Mouse (Mus musculus): ENCODE results near the gene Gm21083.
"Not testable (repeated sequence)": the region's sequence is repeated elsewhere in the genome, so short reads cannot be mapped to it uniquely, and the experiment has no call there.

The Gm21083 gene

DNA sequence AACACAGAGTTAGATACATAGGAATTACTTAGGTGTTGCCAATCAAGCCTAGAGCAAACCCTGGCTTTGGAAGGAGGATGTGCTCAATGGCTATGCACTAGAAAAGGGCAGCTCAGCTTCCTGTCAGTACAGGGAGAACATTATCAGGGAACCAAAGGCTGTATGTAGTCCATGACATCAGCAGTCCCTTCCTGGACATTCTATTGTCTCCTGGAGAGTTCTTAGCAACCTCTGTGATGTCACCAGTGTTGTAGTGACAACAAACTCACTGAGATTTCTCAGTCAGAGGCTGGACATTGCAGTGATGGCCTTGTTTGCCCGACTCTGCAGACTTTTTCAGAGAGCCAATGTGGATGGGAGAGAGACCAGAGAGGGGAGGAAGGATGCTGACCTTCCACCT lies at the start of gene Gm21083:
Gene Gm21083, plus strand, starts transcription at position 301 of the 400 bp plus-strand sequence.
- not testable (repeated sequence) for DNase-seq (ENCODE audit: low spot score in 2 of 2)

DNA sequence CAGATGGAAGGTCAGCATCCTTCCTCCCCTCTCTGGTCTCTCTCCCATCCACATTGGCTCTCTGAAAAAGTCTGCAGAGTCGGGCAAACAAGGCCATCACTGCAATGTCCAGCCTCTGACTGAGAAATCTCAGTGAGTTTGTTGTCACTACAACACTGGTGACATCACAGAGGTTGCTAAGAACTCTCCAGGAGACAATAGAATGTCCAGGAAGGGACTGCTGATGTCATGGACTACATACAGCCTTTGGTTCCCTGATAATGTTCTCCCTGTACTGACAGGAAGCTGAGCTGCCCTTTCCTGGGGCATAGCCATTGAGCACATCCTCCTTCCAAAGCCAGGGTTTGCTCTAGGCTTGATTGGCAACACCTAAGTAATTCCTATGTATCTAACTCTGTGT lies 48.0 kb upstream of the Gm21083 start, which contains the start of gene Gm21190:
Gene Gm21190, minus strand, starts transcription at position 101 of the 400 bp plus-strand sequence.
- DNase-seq (ENCODE audit: low spot score in 2 of 2): not testable (repeated sequence)

DNA sequence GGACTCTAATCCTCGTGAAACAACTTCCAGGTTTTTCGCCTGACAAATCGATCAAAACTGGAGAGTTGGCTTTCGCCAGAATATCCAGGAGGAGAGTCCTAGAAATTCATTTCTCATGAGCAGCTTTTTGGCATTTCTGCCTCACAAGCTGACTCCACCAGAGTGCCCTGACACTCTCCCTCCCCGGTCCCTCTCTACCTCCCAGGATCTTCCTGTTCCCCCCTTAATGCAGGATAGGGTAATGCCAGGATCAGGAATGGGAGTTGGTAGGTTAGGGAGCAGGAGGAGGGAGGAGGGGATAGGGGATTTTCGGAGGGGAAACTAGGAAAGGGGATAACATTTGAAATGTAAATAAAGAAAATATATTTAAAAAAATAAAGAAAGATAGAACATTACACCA lies 28.5 kb upstream of the Gm21083 start:
- DNase-seq (ENCODE audit: low spot score in 2 of 2): not testable (repeated sequence)

DNA sequence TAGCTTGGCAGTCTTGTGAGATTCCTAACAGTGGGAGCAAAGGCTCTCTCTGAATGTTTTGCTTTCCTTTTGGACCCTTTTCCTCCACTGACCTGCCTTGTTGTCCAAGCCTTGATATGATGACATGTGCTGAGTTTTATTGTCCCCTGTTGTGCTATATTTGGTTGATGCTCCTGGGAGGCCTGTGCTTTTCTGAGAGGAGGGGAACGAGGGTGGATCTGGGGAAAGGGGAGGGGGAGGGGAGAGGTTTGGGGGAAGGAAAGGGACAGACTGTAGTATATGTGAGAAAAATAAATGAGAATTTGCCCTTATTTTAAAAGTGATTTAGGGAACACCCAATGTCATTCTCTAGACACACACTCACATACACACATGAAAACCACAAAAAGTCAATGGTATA lies 28.0 kb upstream of the Gm21083 start:
- DNase-seq (ENCODE audit: low spot score in 2 of 2): not testable (repeated sequence)

DNA sequence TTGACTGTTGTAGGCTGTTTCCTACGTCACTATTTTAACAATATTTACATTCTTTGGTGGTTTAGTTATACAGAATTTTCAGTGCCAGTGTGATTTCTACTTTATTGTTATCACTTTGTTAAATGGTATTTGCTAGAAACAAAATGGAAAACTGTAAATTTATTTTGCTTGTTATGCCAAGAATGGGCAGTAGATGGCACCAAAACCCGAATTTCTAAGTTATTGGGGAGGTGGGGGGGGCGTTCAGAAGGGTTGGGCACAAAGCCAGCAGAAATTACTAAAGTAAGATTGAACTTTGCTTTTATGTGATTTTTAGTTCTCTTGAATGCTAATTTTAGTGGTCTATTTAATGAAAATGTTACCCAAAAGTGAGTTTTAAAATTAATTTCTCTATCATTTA lies 27.5 kb upstream of the Gm21083 start:
- not testable (repeated sequence) for DNase-seq (ENCODE audit: low spot score in 2 of 2)

DNA sequence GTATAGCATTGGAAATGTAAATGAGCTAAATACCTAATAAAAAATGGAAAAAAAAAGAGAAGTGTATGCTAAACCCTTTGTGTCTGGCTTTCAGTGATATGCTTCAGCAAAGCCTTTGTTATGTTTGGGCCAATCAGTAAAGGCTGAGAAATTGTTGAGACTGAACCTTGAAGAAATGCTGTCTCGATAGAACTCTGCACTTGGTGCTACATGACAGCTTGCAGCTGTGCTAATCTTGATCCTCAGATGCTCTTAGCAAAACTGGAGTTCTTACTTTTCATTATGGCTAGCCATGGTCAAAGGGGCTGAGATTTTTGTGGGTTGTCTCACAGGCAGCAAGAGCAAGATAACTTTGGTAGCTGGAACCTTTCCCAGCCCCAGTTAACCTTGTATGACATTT lies 18.5 kb upstream of the Gm21083 start:
- not testable (repeated sequence) for DNase-seq (ENCODE audit: low spot score in 2 of 2)

DNA sequence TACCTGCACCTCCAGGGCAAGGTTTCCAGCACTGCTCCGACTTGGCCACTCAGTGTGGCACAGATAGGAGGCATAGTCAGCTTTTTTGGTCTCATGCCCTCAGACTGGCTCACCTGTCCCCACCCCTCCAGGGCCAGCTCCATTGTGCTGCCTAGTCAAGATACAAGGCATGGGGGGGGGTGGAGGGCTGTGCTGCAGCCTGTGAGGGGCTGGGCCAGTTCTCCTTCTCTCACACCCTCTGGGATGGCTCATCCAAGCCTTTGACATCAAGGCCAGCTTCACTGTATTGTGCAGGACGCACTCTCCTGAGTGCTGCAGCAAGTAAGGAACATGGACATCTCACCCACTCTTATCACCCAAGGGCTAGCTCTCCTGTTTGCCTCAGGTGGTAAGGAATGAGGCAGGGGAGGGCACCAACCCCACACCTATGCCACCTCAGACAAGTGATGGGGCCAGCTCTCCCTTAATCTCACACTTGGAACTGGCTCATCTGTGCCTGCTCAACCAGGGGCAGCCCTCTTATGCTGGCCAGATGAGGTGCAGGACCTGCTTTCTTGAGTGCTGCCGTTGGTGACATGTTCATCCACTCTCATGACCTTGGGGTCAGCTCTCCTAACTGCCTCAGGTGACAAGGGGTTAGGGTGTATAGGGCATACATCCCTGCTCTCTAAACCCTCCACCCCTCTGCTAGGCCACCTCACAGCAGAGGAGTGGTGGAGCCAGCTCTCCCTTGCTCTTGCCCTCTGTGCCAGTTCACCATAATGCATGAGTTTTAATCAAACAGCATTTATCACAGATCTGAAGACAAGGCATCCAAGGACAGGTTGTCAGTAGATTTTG lies 15.5 kb upstream of the Gm21083 start:
- DNase-seq (ENCODE audit: low spot score in 2 of 2): not testable (repeated sequence)

DNA sequence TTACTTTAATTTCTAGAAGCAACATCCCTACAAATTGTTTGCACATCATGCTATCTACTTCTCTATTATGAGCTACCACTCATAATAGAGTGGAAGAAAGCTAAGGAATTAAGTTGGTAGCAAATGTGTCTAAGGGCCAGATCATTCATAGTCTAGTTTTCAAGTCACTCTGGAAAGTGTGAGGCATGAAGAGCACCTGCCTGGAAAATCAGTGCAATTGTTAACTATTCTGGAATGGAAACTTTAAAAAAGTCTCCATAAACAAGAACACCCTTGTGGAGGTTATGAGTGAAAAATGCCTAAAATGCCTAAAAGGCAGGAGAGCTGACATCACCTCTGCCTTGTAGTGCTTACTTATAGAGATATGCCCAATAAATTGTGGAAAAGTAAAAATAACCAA lies 3.4 kb upstream of the Gm21083 start:
- DNase-seq (ENCODE audit: low spot score in 2 of 2): not testable (repeated sequence)

DNA sequence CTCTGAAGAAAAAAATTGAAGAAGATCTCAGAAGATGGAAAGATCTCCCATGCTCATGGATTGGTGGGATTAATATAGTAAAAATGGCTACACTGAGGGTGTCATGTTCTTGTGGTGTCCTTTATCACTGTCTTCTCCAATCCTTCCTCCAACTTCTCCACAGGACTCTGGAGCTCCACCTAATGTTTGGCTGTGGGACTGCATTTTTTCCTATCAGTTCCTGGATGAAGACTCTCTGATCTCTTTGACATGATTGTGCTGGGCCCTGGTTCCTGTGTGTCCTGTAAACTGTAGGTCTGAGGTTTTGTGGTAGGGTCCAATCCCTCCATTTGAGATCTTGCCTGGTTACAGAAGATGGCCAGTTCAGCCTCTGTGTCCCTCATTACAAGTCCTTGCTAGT lies 9.2 kb downstream of the Gm21083 start:
- DNase-seq (ENCODE audit: low spot score in 2 of 2): not testable (repeated sequence)

DNA sequence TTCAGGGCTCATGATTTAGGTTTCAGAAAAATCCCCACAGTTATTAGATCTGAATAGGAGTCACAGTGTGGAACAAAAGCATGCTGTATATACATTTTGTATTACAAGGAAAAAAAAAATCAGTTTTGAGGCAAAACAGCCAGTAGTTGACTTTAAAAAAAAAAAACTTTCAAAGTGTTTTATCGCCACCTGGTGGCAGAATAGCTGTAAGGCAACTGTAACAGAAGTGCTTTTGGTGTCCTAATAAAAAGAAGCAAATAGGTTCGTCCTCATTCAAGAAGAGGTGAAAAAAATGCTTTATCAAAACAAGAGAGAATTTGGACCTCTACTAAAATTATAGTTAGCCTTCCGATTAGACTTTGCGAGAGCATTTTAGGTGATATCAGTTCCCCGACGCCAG lies 11.2 kb downstream of the Gm21083 start:
- DNase-seq (ENCODE audit: low spot score in 2 of 2): not testable (repeated sequence)

DNA sequence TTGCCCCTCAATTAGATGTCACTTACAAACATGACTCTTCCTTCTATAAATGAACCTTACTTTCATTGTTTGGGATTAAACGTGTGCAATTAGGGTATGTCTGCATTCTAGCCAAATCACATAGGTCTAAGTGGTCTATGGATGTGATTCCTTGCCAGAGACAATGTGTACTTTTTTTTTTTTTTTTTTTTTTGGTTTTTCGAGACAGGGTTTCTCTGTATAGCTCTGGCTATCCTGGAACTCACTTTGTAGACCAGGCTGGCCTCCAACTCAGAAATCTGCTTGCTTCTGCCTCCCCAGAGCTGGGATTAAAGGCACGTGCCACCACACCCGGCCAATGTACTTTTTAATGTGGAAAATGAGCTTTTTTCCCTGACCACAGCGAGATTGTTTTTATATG lies 13.5 kb downstream of the Gm21083 start:
- not testable (repeated sequence) for DNase-seq (ENCODE audit: low spot score in 2 of 2)

DNA sequence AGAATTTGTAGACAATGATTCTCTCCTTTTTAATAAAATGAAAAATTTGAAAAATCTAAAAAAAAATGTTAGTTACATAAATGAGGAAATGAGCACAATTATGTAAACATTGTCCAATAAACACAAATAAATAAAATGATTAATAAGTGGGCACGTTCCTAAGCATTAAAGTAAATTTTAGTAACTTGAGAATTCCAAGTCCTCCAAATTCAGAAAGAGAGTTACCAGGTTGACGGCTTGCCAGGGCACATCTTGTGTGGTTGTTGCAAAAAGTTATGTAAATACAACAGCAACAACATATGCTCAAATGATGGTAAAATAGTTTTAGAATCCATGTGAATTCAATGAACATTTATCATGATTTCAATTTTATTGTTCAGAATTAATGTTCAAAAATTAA lies 14.4 kb downstream of the Gm21083 start:
- DNase-seq (ENCODE audit: low spot score in 2 of 2): not testable (repeated sequence)

DNA sequence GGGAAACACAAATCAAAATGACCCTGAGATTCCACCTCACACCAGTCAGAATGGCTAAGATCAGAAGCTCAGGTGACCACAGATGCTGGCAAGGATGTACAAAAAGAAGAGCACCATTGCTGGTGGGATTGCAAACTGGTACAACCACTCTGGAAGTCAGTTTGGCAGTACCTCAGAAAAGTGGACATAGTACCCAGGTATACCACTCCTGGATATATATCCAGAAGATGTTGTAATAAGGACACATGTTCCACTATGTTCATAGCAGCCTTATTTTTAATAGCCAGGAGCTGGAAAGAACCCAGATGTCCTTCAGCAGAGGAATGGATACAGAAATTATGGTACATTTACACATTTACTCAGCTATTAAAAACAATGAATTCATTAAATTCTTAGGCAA lies 21.7 kb downstream of the Gm21083 start:
- DNase-seq (ENCODE audit: low spot score in 2 of 2): not testable (repeated sequence)

DNA sequence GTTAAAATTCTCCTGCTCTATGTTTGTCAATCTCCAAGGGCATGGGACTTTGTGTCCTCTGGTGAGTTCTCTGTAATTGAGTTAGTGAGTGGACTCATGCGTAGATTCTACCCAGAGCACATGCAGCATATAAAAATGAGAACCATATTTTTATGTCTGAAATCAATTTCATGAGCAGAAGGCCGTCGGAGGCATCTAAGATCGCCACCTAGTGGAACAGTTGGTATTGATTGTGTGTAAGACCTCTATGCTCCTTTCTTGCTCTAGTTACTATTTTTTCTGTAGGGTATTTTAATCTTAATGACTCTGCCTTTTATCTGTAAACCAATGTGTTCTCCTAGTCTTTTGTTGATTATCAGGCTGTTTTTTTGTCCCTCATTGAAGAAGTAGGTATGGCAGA lies 23.2 kb downstream of the Gm21083 start:
- DNase-seq (ENCODE audit: low spot score in 2 of 2): not testable (repeated sequence)

DNA sequence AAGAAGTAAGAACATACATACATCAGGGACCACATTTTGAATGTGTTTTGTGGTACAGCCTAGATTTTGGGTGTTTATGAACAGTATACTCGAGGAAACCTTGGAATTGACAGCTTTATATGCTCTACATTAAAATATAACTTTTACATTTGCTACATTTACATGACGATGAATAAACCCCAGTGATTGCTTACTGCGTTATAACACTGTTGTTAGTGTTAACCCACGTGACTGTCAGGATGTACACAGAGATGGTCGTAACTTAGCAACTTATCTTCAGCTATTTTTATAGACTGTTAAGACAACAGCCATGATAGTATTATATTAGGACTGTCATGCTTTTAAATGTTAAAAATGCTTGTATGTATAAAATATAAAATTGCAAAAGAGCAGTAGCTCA lies 24.3 kb downstream of the Gm21083 start:
- DNase-seq (ENCODE audit: low spot score in 2 of 2): not testable (repeated sequence)

DNA sequence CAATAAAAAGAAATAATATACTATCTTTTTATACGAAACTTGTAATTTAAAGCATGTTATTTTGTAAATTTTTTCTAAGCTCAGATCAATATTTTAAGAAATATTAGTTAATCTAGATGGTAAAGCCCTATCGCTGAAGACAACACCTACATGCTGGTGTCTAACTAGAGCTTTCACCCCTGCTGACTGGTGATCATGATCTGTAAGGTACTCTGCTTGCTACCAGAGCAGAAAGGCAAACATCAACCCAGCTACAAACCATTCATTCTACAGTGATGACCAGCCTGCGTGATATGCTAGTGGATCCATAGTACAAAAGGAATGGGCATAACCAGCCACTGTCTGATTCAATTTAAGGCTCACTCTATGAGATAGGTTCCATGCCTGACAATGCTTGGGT lies 24.8 kb downstream of the Gm21083 start:
- not testable (repeated sequence) for DNase-seq (ENCODE audit: low spot score in 2 of 2)

DNA sequence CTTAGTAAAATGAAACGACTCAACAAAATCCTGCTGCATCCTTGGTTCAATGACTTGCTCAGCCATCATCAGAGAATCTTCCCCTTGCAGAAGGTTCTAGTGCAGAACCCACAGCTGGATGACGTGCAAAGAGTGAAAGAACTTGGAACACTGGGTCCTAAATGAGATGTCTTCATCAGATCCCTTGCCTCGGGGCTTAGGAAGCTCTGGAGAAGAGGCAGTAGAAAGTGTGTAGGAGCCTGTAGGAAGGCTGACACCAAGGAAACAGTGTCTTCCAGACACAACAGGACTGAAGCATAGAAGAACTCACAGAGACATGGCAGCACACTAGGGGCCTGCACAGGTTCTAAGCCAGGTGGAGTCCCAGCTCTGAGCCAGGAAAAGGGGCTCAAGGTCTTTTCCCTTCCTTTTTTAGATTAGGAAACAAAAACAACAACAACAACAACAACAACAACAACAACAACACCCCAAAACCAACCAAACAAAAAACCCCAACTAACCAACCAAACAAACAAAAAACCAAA lies 25.4 kb downstream of the Gm21083 start:
- not testable (repeated sequence) for DNase-seq (ENCODE audit: low spot score in 2 of 2)

DNA sequence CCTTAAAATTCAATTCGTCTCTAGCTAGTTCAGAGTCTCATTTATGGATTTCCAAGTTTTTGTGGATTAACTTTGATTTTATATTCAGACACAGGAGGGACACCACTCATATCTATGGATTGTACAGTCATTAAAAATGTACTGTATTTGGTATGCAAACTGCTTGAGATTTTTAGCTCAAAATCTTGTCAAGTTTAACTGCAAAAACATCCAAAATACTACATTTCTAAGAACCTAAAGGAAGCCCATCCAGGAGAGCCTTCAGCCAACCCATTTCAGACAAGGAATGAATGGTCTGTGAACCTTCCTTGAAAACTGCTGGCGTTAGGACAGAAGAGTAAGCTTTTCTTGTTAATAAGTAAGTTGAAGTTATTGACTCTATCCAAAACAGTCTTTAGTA lies 25.9 kb downstream of the Gm21083 start:
- not testable (repeated sequence) for DNase-seq (ENCODE audit: low spot score in 2 of 2)

DNA sequence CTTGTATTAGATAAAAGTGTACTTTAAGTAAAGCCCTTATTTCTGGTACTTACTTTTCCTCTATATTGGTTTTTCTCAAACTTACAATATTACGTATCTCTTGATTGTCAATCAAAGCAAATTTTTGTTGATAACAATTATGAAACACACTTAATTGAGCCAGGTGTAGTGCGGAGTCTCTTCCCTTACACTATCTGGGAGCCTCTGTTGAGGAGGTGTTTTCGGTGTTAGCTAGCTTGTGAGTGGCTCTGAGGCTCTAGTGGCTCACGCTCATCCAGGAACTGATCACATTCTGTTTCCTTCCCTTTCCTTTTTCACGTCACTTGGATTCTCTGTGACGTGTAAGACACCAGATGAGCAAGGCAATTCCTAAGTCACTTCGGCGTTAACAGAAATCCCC lies 26.5 kb downstream of the Gm21083 start:
- DNase-seq (ENCODE audit: low spot score in 2 of 2): not testable (repeated sequence)

DNA sequence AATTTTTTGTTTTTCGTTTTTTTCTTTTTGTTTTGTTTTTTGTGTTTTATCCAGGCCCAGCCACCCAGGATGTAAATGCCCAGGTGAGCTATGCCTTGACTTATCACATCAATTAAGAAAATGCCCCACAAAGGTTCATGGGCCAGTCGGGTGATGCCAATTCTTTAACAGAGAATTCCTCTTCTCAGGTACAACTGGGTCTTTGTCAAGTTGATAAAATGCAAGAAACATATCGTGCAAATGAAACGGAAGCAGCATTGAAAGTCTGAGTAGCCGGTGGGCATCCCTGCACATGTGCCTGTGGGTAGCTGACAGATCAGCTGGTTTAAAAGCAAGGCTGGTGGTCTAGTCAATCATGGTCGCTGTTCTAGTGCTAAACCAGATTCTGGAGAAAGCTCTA lies 29.5 kb downstream of the Gm21083 start:
- not testable (repeated sequence) for DNase-seq (ENCODE audit: low spot score in 2 of 2)

DNA sequence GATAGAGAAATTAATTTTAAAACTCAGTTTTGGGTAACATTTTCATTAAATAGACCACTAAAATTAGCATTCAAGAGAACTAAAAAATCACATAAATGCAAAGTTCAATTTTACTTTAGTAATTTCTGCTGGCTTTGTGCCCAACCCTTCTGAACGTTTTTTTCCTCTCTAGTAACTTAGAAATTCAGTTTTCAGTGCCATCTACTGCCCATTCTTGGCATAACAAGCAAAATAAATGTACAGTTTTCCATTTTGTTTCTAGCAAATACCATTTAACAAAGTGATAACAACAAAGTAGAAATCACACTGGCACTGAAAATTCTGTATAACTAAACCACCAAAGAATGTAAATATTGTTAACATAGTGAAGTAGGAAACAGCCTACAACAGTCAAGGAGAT lies 33.6 kb downstream of the Gm21083 start:
- DNase-seq (ENCODE audit: low spot score in 2 of 2): not testable (repeated sequence)

DNA sequence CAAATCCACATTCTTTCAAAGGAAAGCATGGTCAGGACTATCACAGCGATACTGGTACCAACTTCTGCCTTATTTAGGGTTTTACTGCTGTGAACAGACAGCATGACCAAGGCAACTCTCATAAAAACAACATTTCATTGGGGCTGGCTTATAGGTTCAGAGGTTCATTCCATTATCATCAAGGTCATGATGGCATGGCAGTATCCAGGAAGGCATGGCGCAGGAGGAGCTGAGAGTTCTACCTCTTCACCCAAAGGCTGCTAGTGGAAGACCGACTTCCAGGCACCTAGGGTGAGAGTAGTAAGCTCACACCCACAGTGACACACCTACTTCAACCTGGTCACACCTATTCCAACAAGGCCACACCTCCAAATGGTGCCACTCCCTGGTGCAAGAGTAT lies 39.1 kb downstream of the Gm21083 start:
- DNase-seq (ENCODE audit: low spot score in 2 of 2): not testable (repeated sequence)

DNA sequence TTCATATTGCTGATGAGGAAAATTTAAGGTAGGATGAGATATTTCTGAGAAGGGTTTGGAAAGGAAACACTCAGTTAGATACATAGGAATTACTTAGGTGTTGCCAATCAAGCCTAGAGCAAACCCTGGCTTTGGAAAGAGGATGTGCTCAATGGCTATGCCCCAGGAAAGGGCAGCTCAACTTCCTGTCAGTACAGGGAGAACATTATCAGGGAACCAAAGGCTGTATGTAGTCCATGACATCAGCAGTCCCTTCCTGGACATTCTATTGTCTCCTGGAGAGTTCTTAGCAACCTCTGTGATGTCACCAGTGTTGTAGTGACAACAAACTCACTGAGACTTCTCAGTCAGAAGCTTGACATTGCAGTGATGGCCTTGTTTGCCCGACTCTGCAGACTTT lies 41.6 kb downstream of the Gm21083 start, which contains the start of gene Speer4d:
Gene Speer4d, plus strand, starts transcription at position 301 of the 400 bp plus-strand sequence.
- DNase-seq (ENCODE audit: low spot score in 2 of 2): not testable (repeated sequence)

All from right cerebral cortex, postnatal 36 days (tissue).